Mouse (Mus musculus) hindbrain, embryonic 10.5 days (tissue): ENCODE results near the gene Elf3. TPM values are rescaled to one million over a fixed set of nuclear protein-coding genes. Genes with fewer than 3 reads are reported as not detected.

Source experiments
- polyA plus RNA-seq: library from polyadenylated mRNA; unstranded; fragments of >200 nt; fragmentation: Nextera tagmentation; extraction: Ambion mirVana; gene quantifications from 2 replicates; pipeline ENCODE4 v1.2.1, GENCODE M21; 2016

Elf3 gene
- polyA plus RNA-seq, 1 experiment from 2014 or later = 1.9 TPM

Other genes starting within 250 kb of the Elf3 start
- gene Lgr6, start 153.3 kb downstream of the Elf3 start, polyA plus RNA-seq = 0.26 and 0.47 TPM in 2 replicates
- gene Ptpn7, start 125.9 kb downstream of the Elf3 start, polyA plus RNA-seq = 1.7 and 2.7 TPM in 2 replicates
- 61.1 and 95.3 TPM in 2 replicates for gene Arl8a, start 111.7 kb downstream of the Elf3 start, polyA plus RNA-seq
- gene Gpr37l1, start 90.9 kb downstream of the Elf3 start, polyA plus RNA-seq = not detected in 2 replicates
- 94.6 and 108 TPM in 2 replicates for gene Rnpep, start 25.5 kb upstream of the Elf3 start, polyA plus RNA-seq
- gene Timm17a, start 55.2 kb upstream of the Elf3 start, polyA plus RNA-seq = 193 and 199 TPM in 2 replicates
- gene Lmod1, start 66.2 kb upstream of the Elf3 start, polyA plus RNA-seq = 0.50 and 0.66 TPM in 2 replicates
- gene Shisa4, start 116.7 kb upstream of the Elf3 start, polyA plus RNA-seq = 63.3 and 72.2 TPM in 2 replicates
- 164 and 186 TPM in 2 replicates for gene Ipo9, start 171.9 kb upstream of the Elf3 start, polyA plus RNA-seq